Mouse (Mus musculus) ES-E14 (cell line): ENCODE data around the gene Gpatch2.

Experiments
- CHD2 ChIP-seq: IDR thresholded peaks from 2 replicates; pipeline ENCODE4 v1.6.1; 2014; ENCODE audit warnings: mild to moderate bottlenecking, low read depth, low read length, inconsistent platforms
- HCFC1 ChIP-seq: IDR thresholded peaks from 2 replicates; pipeline ENCODE4 v1.6.1; 2012; ENCODE audit warnings: low read length, inconsistent platforms, borderline replicate concordance; ENCODE audit not compliant: insufficient read depth
- MAFK ChIP-seq: IDR thresholded peaks from 2 replicates; pipeline ENCODE4 v1.6.1; 2014; ENCODE audit warnings: mild to moderate bottlenecking, low read depth, low read length, inconsistent platforms; ENCODE audit not compliant: insufficient read depth
- ZC3H11A ChIP-seq: IDR thresholded peaks from 2 replicates; pipeline ENCODE4 v1.6.1; 2012; ENCODE audit warnings: low read depth, mild to moderate bottlenecking, inconsistent platforms, low read length, borderline replicate concordance

DNA sequence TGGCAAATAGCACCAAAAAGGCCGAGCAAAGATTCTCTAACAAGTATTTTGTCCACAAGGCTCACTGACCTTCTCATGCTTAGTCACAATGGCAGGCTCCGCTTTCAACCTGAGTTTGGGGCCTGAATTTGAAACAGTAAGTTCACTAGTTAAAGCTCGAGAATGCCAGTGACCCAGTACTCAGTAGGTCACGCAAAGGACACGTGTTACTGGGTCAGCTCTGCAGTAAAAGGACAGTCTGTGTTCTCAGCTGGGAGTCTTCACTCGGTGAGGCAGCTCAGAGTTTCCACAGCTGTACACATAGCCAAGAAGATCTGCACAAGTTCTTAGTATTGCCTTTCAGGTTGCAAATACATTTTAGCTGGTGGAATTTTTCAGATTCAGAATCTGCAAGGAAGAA, 21.0 kb downstream of the Gpatch2 start:
- TF ChIP-seq HCFC1 (no peak), MAFK (no peak), CHD2 (no peak), ZC3H11A (no peak)
